Comparison of ENCODE assay signal across 8 mouse cellular contexts in the genomic region with DNA sequence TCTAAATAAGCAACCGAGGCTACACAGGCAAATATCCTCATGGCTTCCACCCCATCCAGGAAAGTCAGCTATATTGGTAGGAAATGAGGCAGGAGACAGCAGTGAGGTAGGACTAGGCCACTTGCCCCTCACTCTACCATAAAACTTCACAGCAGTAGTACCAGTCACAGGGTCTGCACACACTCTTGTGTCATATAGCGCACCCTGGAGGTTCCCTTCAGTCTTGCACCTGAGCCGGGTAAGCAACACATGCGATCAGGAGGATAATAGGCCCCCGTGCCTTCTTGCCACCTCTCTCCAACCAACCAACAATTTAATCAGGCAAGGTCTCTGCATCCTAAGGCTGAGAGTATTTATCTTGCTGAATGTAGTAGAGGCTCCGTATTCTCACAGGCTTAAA.
A peak's percentile ranks its signal among the peaks of the same experiment; 100 is the strongest.
DNase-seq lines count a peak whose midpoint lies in the region; ATAC-seq lines count a peak whose summit lies in the region.
"Had no signal": no experiment of that assay in that cellular context is flagged by ENCODE, and none has a peak within 500 bp of the region (broad histone marks: within the 10 kb centered on the region; RNA-seq: fewer than 3 reads in every experiment).

No protein-coding gene starts in this region.

- ATAC-seq in frontal cortex, adult (ENCODE audit: low TSS enrichment) = no peak

- DNase-seq in kidney, adult 9 months = peak; percentile 6
- no peak for DNase-seq in kidney, postnatal 14 days
- DNase-seq in testis, postnatal 10 days (ENCODE audit: low spot score) = peak; percentile 46
- no peak for DNase-seq in testis, postnatal 14 days (ENCODE audit: low spot score)
- DNase-seq in c-Kit-positive CD71-negative TER-119-negative erythroid progenitor cells, embryonic 14.5 days (ENCODE audit: low read depth) = peak; percentile 12
- DNase-seq in thymus, postnatal 4 days = peak; percentile 64
- DNase-seq: adrenal gland, adult 2 months had no signal

Comparison
In these comparisons a context has a peak if more than half of its experiments do, and no peak if none do; other contexts are left out.
1. DNase-seq: peak in kidney, adult 9 months (single experiment), testis, postnatal 10 days (single experiment), c-Kit-positive CD71-negative TER-119-negative erythroid progenitor cells, embryonic 14.5 days (single experiment) and thymus, postnatal 4 days (single experiment); none in kidney, postnatal 14 days (single experiment) and testis, postnatal 14 days (single experiment).